Mouse (Mus musculus): ENCODE measurements around the gene Rdh1. TPM values are rescaled to one million over a fixed set of nuclear protein-coding genes. Genes with fewer than 3 reads are reported as not detected.
A peak's percentile ranks its signal among the peaks of the same experiment; 100 is the strongest.

Gene Rdh1
- polyA plus RNA-seq, 1 experiment from 2014 or later, result 0.06 TPM

GRCm38 (mm10) chr10:127736266-127736665 lies 23.3 kb upstream of the Rdh1 start:
- Histone ChIP-seq H3K9ac (replicated peaks) (no peak overlapping the region), H3K9me3 (no peaks in the 10 kb centered on the region), H3K36me3 (no peaks in the 10 kb centered on the region; the same call in 1 of the 2 replicates), H3K4me3 (no peak overlapping the region), H3K27me3 (peaks cover 9% of the 10 kb centered on the region; the same call in 1 of the 2 replicates), H3K27ac (replicated peaks) (no peak overlapping the region), H3K4me1 (peaks cover 15% of the 10 kb centered on the region), H3K4me2 (replicated peaks) (no peak overlapping the region)
- ATAC-seq (ENCODE audit: low FRiP score, low read depth), result no peak
- 85% methylated on average over 2 of the region's 2 CpGs for WGBS

- peaks cover 14% of the 10 kb centered on the region for H3K4me1 ChIP-seq
- H3K4me2 ChIP-seq (replicated peaks), result no peak overlapping the region
- H3K9me3 ChIP-seq, result no peaks in the 10 kb centered on the region
- H3K4me3 ChIP-seq, result no peak overlapping the region
- no peak overlapping the region for H3K9ac ChIP-seq (replicated peaks)
- 76% methylated on average over 4 of the region's 4 CpGs for WGBS
- peaks cover 9% of the 10 kb centered on the region; the same call in 1 of the 2 replicates for H3K27me3 ChIP-seq
- H3K27ac ChIP-seq (replicated peaks), result no peak overlapping the region
- peaks cover 6% of the 10 kb centered on the region for H3K36me3 ChIP-seq
- no peak for ATAC-seq (ENCODE audit: low FRiP score, low read depth)
Observed at GRCm38 (mm10) chr10:127736916-127737315, 22.6 kb upstream of the Rdh1 start.

- WGBS, result 23% methylated on average over 2 of the region's 2 CpGs
- ATAC-seq (ENCODE audit: low FRiP score, low read depth), result no peak
- Histone ChIP-seq H3K9ac (replicated peaks) (no peak overlapping the region), H3K4me1 (peaks cover 14% of the 10 kb centered on the region), H3K9me3 (no peaks in the 10 kb centered on the region), H3K4me3 (no peak overlapping the region), H3K27ac (replicated peaks) (no peak overlapping the region), H3K4me2 (replicated peaks) (no peak overlapping the region), H3K36me3 (peaks cover 13% of the 10 kb centered on the region), H3K27me3 (peaks cover 6% of the 10 kb centered on the region; the same call in 1 of the 2 replicates)
Observed at GRCm38 (mm10) chr10:127737552-127737951, 22.0 kb upstream of the Rdh1 start.

- Histone ChIP-seq H3K27ac (replicated peaks) (no peak overlapping the region), H3K9ac (replicated peaks) (no peak overlapping the region), H3K4me1 (peaks cover 14% of the 10 kb centered on the region), H3K4me2 (replicated peaks) (no peak overlapping the region), H3K36me3 (peaks cover 20% of the 10 kb centered on the region), H3K4me3 (no peak overlapping the region), H3K27me3 (peaks cover 4% of the 10 kb centered on the region; the same call in 1 of the 2 replicates), H3K9me3 (no peaks in the 10 kb centered on the region)
- WGBS, result 56% methylated on average over 13 of the region's 13 CpGs
- ATAC-seq (ENCODE audit: low FRiP score, low read depth), result no peak
Observed at GRCm38 (mm10) chr10:127738151-127738882, 21.2 kb upstream of the Rdh1 start.

- H3K4me3 ChIP-seq, result peak within 1 kb of the TSS; percentile 99
- peak within 1 kb of the TSS; percentile 76 for H3K4me2 ChIP-seq (replicated peaks)
- peak; percentile 89 for ATAC-seq (ENCODE audit: low FRiP score, low read depth)
- peak within 1 kb of the TSS; percentile 98 for H3K9ac ChIP-seq (replicated peaks)
- no peaks in the 10 kb centered on the region for H3K9me3 ChIP-seq
- peak within 1 kb of the TSS; percentile 78 for H3K27ac ChIP-seq (replicated peaks)
- 2% methylated on average over 25 of the region's 61 CpGs for WGBS
- peaks cover 29% of the 10 kb centered on the region for H3K36me3 ChIP-seq
- H3K4me1 ChIP-seq, result peaks cover 14% of the 10 kb centered on the region
- no peaks in the 10 kb centered on the region; the same call in 1 of the 2 replicates for H3K27me3 ChIP-seq
Observed at GRCm38 (mm10) chr10:127739083-127739660, 20.3 kb upstream of the Rdh1 start, which contains the start of gene Zbtb39. TSS of gene Zbtb39 (plus strand) at chr10:127739538.

GRCm38 (mm10) chr10:127739661-127740161 lies 19.8 kb upstream of the Rdh1 start:
- H3K4me2 ChIP-seq (replicated peaks), result peak overlapping the region; percentile 76
- peak overlapping the region; percentile 78 for H3K27ac ChIP-seq (replicated peaks)
- H3K9ac ChIP-seq (replicated peaks), result peak overlapping the region; percentile 98
- peaks cover 14% of the 10 kb centered on the region for H3K4me1 ChIP-seq
- peaks cover 34% of the 10 kb centered on the region for H3K36me3 ChIP-seq
- ATAC-seq (ENCODE audit: low FRiP score, low read depth), result peak; percentile 75
- under 1% methylated on average over 50 of the region's 55 CpGs for WGBS
- H3K27me3 ChIP-seq, result no peaks in the 10 kb centered on the region; the same call in 1 of the 2 replicates
- no peaks in the 10 kb centered on the region for H3K9me3 ChIP-seq
- H3K4me3 ChIP-seq, result peak overlapping the region; percentile 99

GRCm38 (mm10) chr10:127744661-127745060 lies 14.9 kb upstream of the Rdh1 start:
- H3K4me1 ChIP-seq, result peaks cover 18% of the 10 kb centered on the region
- H3K9ac ChIP-seq (replicated peaks), result no peak overlapping the region
- H3K27me3 ChIP-seq, result no peaks in the 10 kb centered on the region
- 75% methylated on average over 5 of the region's 5 CpGs for WGBS
- H3K36me3 ChIP-seq, result peaks cover 71% of the 10 kb centered on the region
- no peaks in the 10 kb centered on the region for H3K9me3 ChIP-seq
- ATAC-seq (ENCODE audit: low FRiP score, low read depth), result no peak
- no peak overlapping the region for H3K27ac ChIP-seq (replicated peaks)
- H3K4me2 ChIP-seq (replicated peaks), result no peak overlapping the region
- H3K4me3 ChIP-seq, result no peak overlapping the region

GRCm38 (mm10) chr10:127745886-127746285 lies 13.6 kb upstream of the Rdh1 start:
- H3K36me3 ChIP-seq, result peaks cover 71% of the 10 kb centered on the region
- WGBS, result 83% methylated on average over 5 of the region's 5 CpGs
- no peaks in the 10 kb centered on the region for H3K27me3 ChIP-seq
- H3K4me1 ChIP-seq, result peaks cover 10% of the 10 kb centered on the region
- H3K9ac ChIP-seq (replicated peaks), result no peak overlapping the region
- no peak overlapping the region for H3K27ac ChIP-seq (replicated peaks)
- H3K9me3 ChIP-seq, result no peaks in the 10 kb centered on the region
- no peak overlapping the region for H3K4me3 ChIP-seq
- no peak overlapping the region for H3K4me2 ChIP-seq (replicated peaks)
- ATAC-seq (ENCODE audit: low FRiP score, low read depth), result no peak

GRCm38 (mm10) chr10:127747254-127747653 lies 12.3 kb upstream of the Rdh1 start:
- no peak overlapping the region for H3K4me2 ChIP-seq (replicated peaks)
- no peak for ATAC-seq (ENCODE audit: low FRiP score, low read depth)
- no peak overlapping the region for H3K9ac ChIP-seq (replicated peaks)
- H3K9me3 ChIP-seq, result no peaks in the 10 kb centered on the region
- H3K27ac ChIP-seq (replicated peaks), result no peak overlapping the region
- H3K36me3 ChIP-seq, result peaks cover 61% of the 10 kb centered on the region
- H3K4me1 ChIP-seq, result peaks cover 8% of the 10 kb centered on the region; the same call in 1 of the 2 replicates
- no peak overlapping the region for H3K4me3 ChIP-seq
- WGBS, result 95% methylated on average over 8 of the region's 8 CpGs
- no peaks in the 10 kb centered on the region for H3K27me3 ChIP-seq

- Histone ChIP-seq H3K9me3 (no peaks in the 10 kb centered on the region), H3K4me2 (replicated peaks) (no peak overlapping the region; the same call in 1 of the 2 replicates), H3K36me3 (peaks cover 43% of the 10 kb centered on the region), H3K27me3 (no peaks in the 10 kb centered on the region), H3K4me1 (peaks cover 8% of the 10 kb centered on the region; the same call in 1 of the 2 replicates), H3K27ac (replicated peaks) (no peak overlapping the region), H3K4me3 (no peak overlapping the region), H3K9ac (replicated peaks) (no peak overlapping the region)
- ATAC-seq (ENCODE audit: low FRiP score, low read depth), result no peak
- WGBS, result 11% methylated on average over 7 of the region's 8 CpGs
Observed at GRCm38 (mm10) chr10:127748847-127749612, 10.5 kb upstream of the Rdh1 start.

- no peak for ATAC-seq (ENCODE audit: low FRiP score, low read depth)
- Histone ChIP-seq H3K27me3 (no peaks in the 10 kb centered on the region), H3K36me3 (peaks cover 31% of the 10 kb centered on the region), H3K9me3 (no peaks in the 10 kb centered on the region), H3K9ac (replicated peaks) (no peak overlapping the region), H3K4me2 (replicated peaks) (peak overlapping the region; percentile 38), H3K4me3 (peak overlapping the region; percentile 27), H3K4me1 (peaks cover 8% of the 10 kb centered on the region; the same call in 1 of the 2 replicates), H3K27ac (replicated peaks) (no peak overlapping the region)
- 54% methylated on average over 24 of the region's 24 CpGs for WGBS
Observed at GRCm38 (mm10) chr10:127750136-127750777, 9.3 kb upstream of the Rdh1 start.
